ENCODE assay signal across 10 mouse cellular contexts in genomic region chr1:82199918-82200317, GRCm38 (mm10). TPM values are rescaled to one million over a fixed set of nuclear protein-coding genes. Genes with fewer than 3 reads are reported as not detected.
A peak's percentile ranks its signal among the peaks of the same experiment; 100 is the strongest.
DNase-seq lines count a peak whose midpoint lies in the region; ATAC-seq and TF ChIP-seq lines count a peak whose summit lies in the region.
"Had no signal": no experiment of that assay in that cellular context is flagged by ENCODE, and none has a peak within 500 bp of the region (broad histone marks: within the 10 kb centered on the region; RNA-seq: fewer than 3 reads in every experiment).

No protein-coding gene starts in this region.

- no peaks in the 10 kb centered on the region for H3K36me3 ChIP-seq in forebrain, postnatal 0 days (ENCODE audit: insufficient read depth)
- no peaks in the 10 kb centered on the region for H3K36me3 ChIP-seq in forebrain, embryonic 13.5 days (ENCODE audit: poor library complexity, severe bottlenecking)
- no peaks in the 10 kb centered on the region for H3K36me3 ChIP-seq in intestine, embryonic 15.5 days

- no peak for TF ChIP-seq CTCF in forebrain, postnatal 0 days (IDR thresholded peaks at IDR 0.05; ENCODE audit: low read depth)

- 7% methylated on average over 1 of the region's 1 CpGs for WGBS in forebrain, postnatal 0 days
- 26% methylated on average over 1 of the region's 1 CpGs for WGBS in forebrain, embryonic 13.5 days
- WGBS in intestine, embryonic 15.5 days, result 13% methylated on average over 1 of the region's 1 CpGs

- no peak overlapping the region for H3K4me2 ChIP-seq in forebrain, postnatal 0 days (ENCODE audit: low read depth)
- no peak overlapping the region for H3K4me2 ChIP-seq in forebrain, embryonic 13.5 days
- H3K4me2 ChIP-seq in intestine, embryonic 15.5 days (replicated peaks), result no peak overlapping the region

- H3K27ac ChIP-seq in forebrain, postnatal 0 days (ENCODE audit: low read depth, low read length), result 0 out of 2 replicates have a peak overlapping the region, but pooled peaks have one; percentile 21
- H3K27ac ChIP-seq in forebrain, embryonic 13.5 days, result no peak overlapping the region
- peak overlapping the region; percentile 48 for H3K27ac ChIP-seq in intestine, embryonic 15.5 days

- H3K9me3 ChIP-seq in forebrain, postnatal 0 days (ENCODE audit: low read length), result no peaks in the 10 kb centered on the region
- H3K9me3 ChIP-seq in forebrain, embryonic 13.5 days (replicated peaks), result no peaks in the 10 kb centered on the region
- no peaks in the 10 kb centered on the region for H3K9me3 ChIP-seq in intestine, embryonic 15.5 days

- H3K27me3 ChIP-seq in forebrain, postnatal 0 days (ENCODE audit: insufficient read depth, low read length), result no peaks in the 10 kb centered on the region
- no peaks in the 10 kb centered on the region for H3K27me3 ChIP-seq in forebrain, embryonic 13.5 days
- H3K27me3 ChIP-seq in intestine, embryonic 15.5 days (replicated peaks), result no peaks in the 10 kb centered on the region

- H3K9ac ChIP-seq in forebrain, postnatal 0 days, result no peak overlapping the region
- no peak overlapping the region for H3K9ac ChIP-seq in forebrain, embryonic 13.5 days
- no peak overlapping the region for H3K9ac ChIP-seq in intestine, embryonic 15.5 days

- ATAC-seq in forebrain, postnatal 0 days, result peak; percentile 42; the same call in 1 of the 2 replicates
- no peak for ATAC-seq in forebrain, embryonic 13.5 days
- ATAC-seq in intestine, embryonic 15.5 days, result peak; percentile 63; the same call in 1 of the 2 replicates
- ATAC-seq in erythroid progenitor cell, adult 5-6 weeks (replicated peaks; ENCODE audit: low FRiP score, poor library complexity, severe bottlenecking), result no peak

- no peak overlapping the region for H3K4me3 ChIP-seq in forebrain, postnatal 0 days (ENCODE audit: low read depth, low read length)
- no peak overlapping the region for H3K4me3 ChIP-seq in forebrain, embryonic 13.5 days
- H3K4me3 ChIP-seq in intestine, embryonic 15.5 days (replicated peaks), result no peak overlapping the region

- H3K4me1 ChIP-seq in forebrain, postnatal 0 days (ENCODE audit: insufficient read depth), result 0 out of 2 replicates have a peak, but pooled peaks cover 6% of the 10 kb centered on the region
- peaks cover 4% of the 10 kb centered on the region; the same call in 1 of the 2 replicates for H3K4me1 ChIP-seq in forebrain, embryonic 13.5 days
- peaks cover 7% of the 10 kb centered on the region; the same call in 1 of the 2 replicates for H3K4me1 ChIP-seq in intestine, embryonic 15.5 days (replicated peaks)

- DNase-seq in forebrain, postnatal 0 days, result peak; percentile 18
- peak; percentile 7 to 8 for DNase-seq in left cerebral cortex, adult 9 months (ENCODE audit: low spot score in 2 of 2)
- DNase-seq in left cerebral cortex, postnatal 36 days (ENCODE audit: low spot score in 2 of 2), result no peak
- peak; percentile 67 for DNase-seq in brain, adult 2 months (ENCODE audit: low read depth, low spot score)
- DNase-seq in adrenal gland, postnatal 14 days, result no peak
- DNase-seq: cerebellum, adult 18-20 months had no signal

- intact Hi-C loops in left cerebral cortex, postnatal 36 days (cut with DNase I), result loop anchor here (2.0 kb wide), 1 partner anchor 91 kb away; the partner anchor contains the start of gene Irs1

RNA-seq across cellular contexts. Expression of gene Gm9747, which starts 33.0 kb away (rescaled TPM):
- total RNA-seq in forebrain, postnatal 0 days (2014; rRNA removed), result not detected in 2 replicates
- polyA plus RNA-seq in forebrain, postnatal 0 days (2015; fragmentation: Nextera tagmentation; extraction: Ambion mirVana), result 9.6 and 14.8 TPM in 2 replicates
- polyA plus RNA-seq in forebrain, embryonic 13.5 days (2015; fragmentation: Nextera tagmentation; extraction: Ambion mirVana), result 25.9 and 31.3 TPM in 2 replicates
- total RNA-seq in left cerebral cortex, postnatal 36 days (2021), result not detected
- polyA plus RNA-seq in intestine, embryonic 15.5 days (2015; fragmentation: Nextera tagmentation; extraction: Ambion mirVana), result 8.6 and 9.2 TPM in 2 replicates
- not detected in 2 replicates for total RNA-seq in adrenal gland, postnatal 14 days (2021)
- total RNA-seq in erythroid progenitor cell, adult 5-6 weeks (2015; ENCODE audit: low replicate concordance), result not detected in 2 replicates
- not detected in 2 replicates for total RNA-seq in erythroid progenitor cell, adult 5-6 weeks (2017; ENCODE audit: low replicate concordance)
- total RNA-seq: monocyte, adult 5-6 weeks had no signal

Comparison
In these comparisons a context has a peak if more than half of its experiments do, and no peak if none do; other contexts are left out.
1. ATAC-seq: peak in forebrain, postnatal 0 days (single experiment) and intestine, embryonic 15.5 days (single experiment); none in forebrain, embryonic 13.5 days (single experiment) and erythroid progenitor cell, adult 5-6 weeks (single experiment).
2. DNase-seq: peak in forebrain, postnatal 0 days (single experiment), left cerebral cortex, adult 9 months (2 of 2) and brain, adult 2 months (single experiment); none in left cerebral cortex, postnatal 36 days (0 of 2) and adrenal gland, postnatal 14 days (single experiment).